Mouse (Mus musculus) kidney, adult 2 months (tissue): Measurements from ENCODE around the gene Gckr.

ENCODE experiments used
- CTCF ChIP-seq: fragments of 200-500 bp; conservative IDR thresholded peaks from 2 replicates; pipeline ENCODE4 v1.5.1; 2011; ENCODE audit warnings: low read depth, mild to moderate bottlenecking, control low read depth, low read length, moderate library complexity, mixed read lengths; ENCODE audit not compliant: insufficient read depth, insufficient read length
- POLR2A ChIP-seq: fragments of 200-500 bp; IDR thresholded peaks from one replicate; pipeline ENCODE4 v1.6.1; 2011; ENCODE audit warnings: low read depth, low read length, control low read depth

- TF ChIP-seq CTCF: no peak
- TF ChIP-seq POLR2A: no peak
Observed at GRCm38 (mm10) chr5:31273018-31273417, 24.2 kb upstream of the Gckr start.
